Mouse (Mus musculus) erythroblast, embryonic 14.5 days (primary cell): ENCODE data around the gene Creb1.

Source experiments
- GATA1 ChIP-seq: IDR thresholded peaks from 2 replicates; pipeline ENCODE4 v1.6.1; 2012; ENCODE audit warnings: low read length, inconsistent platforms, mixed read lengths
- TAL1 ChIP-seq: IDR thresholded peaks from 3 replicates; pipeline ENCODE4 v1.6.1; 2012; ENCODE audit warnings: low read length, inconsistent platforms, mixed read lengths

- no peak for TF ChIP-seq GATA1
- no peak for TF ChIP-seq TAL1
Observed at GRCm38 (mm10) chr1:64621116-64621515, 88.7 kb downstream of the Creb1 start.
